Comparison of ENCODE assay signal across 16 mouse cellular contexts in the genomic region with DNA sequence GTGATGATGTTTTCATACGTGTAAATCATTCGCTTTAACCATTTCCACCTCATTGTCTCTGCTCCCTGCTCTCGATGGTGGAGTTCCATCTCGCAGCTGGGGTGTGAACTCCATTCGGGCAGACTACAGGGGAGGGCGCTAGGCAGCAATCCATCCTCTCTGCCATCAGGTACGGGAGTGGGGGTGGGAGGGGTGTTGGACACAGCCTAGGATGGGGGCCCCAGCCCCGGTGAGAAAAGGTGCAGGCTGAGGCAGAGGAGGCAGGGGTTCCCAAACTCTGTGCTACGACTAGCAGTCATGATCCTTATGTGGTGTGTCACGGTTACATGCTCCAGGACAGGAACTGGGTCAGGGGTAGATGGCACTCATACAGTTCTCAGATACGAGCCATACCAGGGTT.
DNase-seq lines count a peak whose midpoint lies in the region; ATAC-seq lines count a peak whose summit lies in the region.
"Had no signal": no experiment of that assay in that cellular context is flagged by ENCODE, and none has a peak within 500 bp of the region (broad histone marks: within the 10 kb centered on the region; RNA-seq: fewer than 3 reads in every experiment).

No protein-coding gene starts in this region.

- H3K9ac ChIP-seq in heart, embryonic 12.5 days, result no peak overlapping the region
- H3K9ac ChIP-seq in forebrain, embryonic 13.5 days, result no peak overlapping the region
- H3K9ac ChIP-seq in hindbrain, embryonic 15.5 days, result no peak overlapping the region
- peak overlapping the region; percentile 6; the same call in 1 of the 2 replicates for H3K9ac ChIP-seq in midbrain, embryonic 15.5 days
- H3K9ac ChIP-seq: neural tube, embryonic 12.5 days had no signal

- H3K36me3 ChIP-seq in heart, embryonic 10.5 days, result no peaks in the 10 kb centered on the region
- no peaks in the 10 kb centered on the region for H3K36me3 ChIP-seq in heart, embryonic 12.5 days
- no peaks in the 10 kb centered on the region for H3K36me3 ChIP-seq in forebrain, embryonic 13.5 days (ENCODE audit: poor library complexity, severe bottlenecking)
- H3K36me3 ChIP-seq in hindbrain, embryonic 15.5 days, result no peaks in the 10 kb centered on the region
- no peaks in the 10 kb centered on the region for H3K36me3 ChIP-seq in midbrain, embryonic 15.5 days (replicated peaks)
- H3K36me3 ChIP-seq: neural tube, embryonic 12.5 days had no signal

- no peak for ATAC-seq in heart, embryonic 12.5 days (ENCODE audit: insufficient number of reproducible peaks, low FRiP score)
- ATAC-seq in forebrain, embryonic 13.5 days, result peak; percentile 57
- ATAC-seq in hindbrain, embryonic 15.5 days (ENCODE audit: low FRiP score, low read depth), result no peak
- peak; percentile 74 for ATAC-seq in midbrain, embryonic 15.5 days (replicated peaks)

- H3K9me3 ChIP-seq in heart, embryonic 10.5 days, result no peaks in the 10 kb centered on the region
- H3K9me3 ChIP-seq in heart, embryonic 12.5 days (replicated peaks), result no peaks in the 10 kb centered on the region
- H3K9me3 ChIP-seq in forebrain, embryonic 13.5 days (replicated peaks), result no peaks in the 10 kb centered on the region
- no peaks in the 10 kb centered on the region for H3K9me3 ChIP-seq in hindbrain, embryonic 15.5 days
- H3K9me3 ChIP-seq in midbrain, embryonic 15.5 days, result no peaks in the 10 kb centered on the region
- H3K9me3 ChIP-seq: neural tube, embryonic 12.5 days had no signal

- H3K27me3 ChIP-seq in heart, embryonic 10.5 days (ENCODE audit: insufficient read depth, poor library complexity, severe bottlenecking), result no peaks in the 10 kb centered on the region
- no peaks in the 10 kb centered on the region for H3K27me3 ChIP-seq in heart, embryonic 12.5 days (replicated peaks)
- H3K27me3 ChIP-seq in forebrain, embryonic 13.5 days, result no peaks in the 10 kb centered on the region
- no peaks in the 10 kb centered on the region for H3K27me3 ChIP-seq in hindbrain, embryonic 15.5 days
- H3K27me3 ChIP-seq in midbrain, embryonic 15.5 days (replicated peaks), result no peaks in the 10 kb centered on the region
- H3K27me3 ChIP-seq: neural tube, embryonic 12.5 days had no signal

- no peak overlapping the region for H3K4me3 ChIP-seq in heart, embryonic 10.5 days
- H3K4me3 ChIP-seq in heart, embryonic 12.5 days, result no peak overlapping the region
- H3K4me3 ChIP-seq in forebrain, embryonic 13.5 days, result no peak overlapping the region
- H3K4me3 ChIP-seq in hindbrain, embryonic 15.5 days, result no peak overlapping the region
- H3K4me3 ChIP-seq in midbrain, embryonic 15.5 days, result no peak overlapping the region
- H3K4me3 ChIP-seq: neural tube, embryonic 12.5 days had no signal

- H3K4me2 ChIP-seq in heart, embryonic 12.5 days, result no peak overlapping the region
- H3K4me2 ChIP-seq in forebrain, embryonic 13.5 days, result no peak overlapping the region
- peak overlapping the region; percentile 17; the same call in 1 of the 2 replicates for H3K4me2 ChIP-seq in hindbrain, embryonic 15.5 days
- no peak overlapping the region for H3K4me2 ChIP-seq in midbrain, embryonic 15.5 days
- H3K4me2 ChIP-seq: neural tube, embryonic 12.5 days had no signal

- H3K4me1 ChIP-seq in heart, embryonic 10.5 days, result peaks cover 27% of the 10 kb centered on the region; the same call in 1 of the 2 replicates
- H3K4me1 ChIP-seq in heart, embryonic 12.5 days (replicated peaks), result peaks cover 17% of the 10 kb centered on the region
- peaks cover 11% of the 10 kb centered on the region; the same call in 1 of the 2 replicates for H3K4me1 ChIP-seq in forebrain, embryonic 13.5 days
- peaks cover 17% of the 10 kb centered on the region for H3K4me1 ChIP-seq in hindbrain, embryonic 15.5 days (replicated peaks)
- peaks cover 15% of the 10 kb centered on the region for H3K4me1 ChIP-seq in midbrain, embryonic 15.5 days

- no peak for DNase-seq in heart, embryonic 10.5 days (ENCODE audit: low spot score)
- no peak for DNase-seq in T-cell, adult 2 months (ENCODE audit: low spot score)
- no peak for DNase-seq in right cerebral cortex, postnatal 10 days (ENCODE audit: low spot score in 2 of 2)
- no peak for DNase-seq in ovary, postnatal 10 days (ENCODE audit: low spot score)
- DNase-seq: adrenal gland, adult 8-10 months; cerebellum, postnatal 10 days; gastrocnemius, postnatal 36 days; kidney, postnatal 14 days; layer of hippocampus, postnatal 36 days; lung, adult 2 months; right cerebral cortex, adult 18-20 months had no signal

- 70% methylated on average over 11 of the region's 11 CpGs for WGBS in heart, embryonic 10.5 days
- WGBS in heart, embryonic 12.5 days, result 74% methylated on average over 11 of the region's 11 CpGs
- WGBS in forebrain, embryonic 13.5 days, result 61% methylated on average over 11 of the region's 11 CpGs
- 61% methylated on average over 11 of the region's 11 CpGs for WGBS in hindbrain, embryonic 15.5 days
- 72% methylated on average over 11 of the region's 11 CpGs for WGBS in midbrain, embryonic 15.5 days

- H3K27ac ChIP-seq in heart, embryonic 10.5 days, result peak overlapping the region; percentile 60; the same call in 1 of the 2 replicates
- H3K27ac ChIP-seq in heart, embryonic 12.5 days (ENCODE audit: poor library complexity, severe bottlenecking), result no peak overlapping the region
- peak overlapping the region; percentile 62; the same call in 1 of the 2 replicates for H3K27ac ChIP-seq in forebrain, embryonic 13.5 days
- H3K27ac ChIP-seq in hindbrain, embryonic 15.5 days (replicated peaks), result peak overlapping the region; percentile 55
- H3K27ac ChIP-seq in midbrain, embryonic 15.5 days, result peak overlapping the region; percentile 46
- H3K27ac ChIP-seq: neural tube, embryonic 12.5 days had no signal

Comparison
In these comparisons a context has a peak if more than half of its experiments do, and no peak if none do; other contexts are left out.
1. ATAC-seq: peak in forebrain, embryonic 13.5 days (single experiment) and midbrain, embryonic 15.5 days (single experiment); none in heart, embryonic 12.5 days (single experiment) and hindbrain, embryonic 15.5 days (single experiment).